Mouse (Mus musculus): ENCODE measurements around the gene Arl6ip5. TPM values are rescaled to one million over a fixed set of nuclear protein-coding genes. Genes with fewer than 3 reads are reported as not detected.

The Arl6ip5 gene
- polyA plus RNA-seq, 1 experiment from 2014 or later: 114 TPM

GRCm38 (mm10) chr6:97224505-97224904 is 14.0 kb downstream of the Arl6ip5 start:
- Histone ChIP-seq H3K4me1 (peaks cover 28% of the 10 kb centered on the region), H3K27me3 (no peaks in the 10 kb centered on the region), H3K9me3 (replicated peaks) (no peaks in the 10 kb centered on the region), H3K9ac (no peak overlapping the region), H3K4me3 (replicated peaks) (no peak overlapping the region), H3K36me3 (peaks cover 2% of the 10 kb centered on the region; the same call in 1 of the 2 replicates), H3K4me2 (replicated peaks) (no peak overlapping the region), H3K27ac (replicated peaks) (no peak overlapping the region)
- ATAC-seq (ENCODE audit: insufficient number of reproducible peaks, low FRiP score, low TSS enrichment, low read depth): no peak
- WGBS: 89% methylated on average over 8 of the region's 8 CpGs

GRCm38 (mm10) chr6:97226083-97226491 is 15.6 kb downstream of the Arl6ip5 start:
- ATAC-seq (ENCODE audit: insufficient number of reproducible peaks, low FRiP score, low TSS enrichment, low read depth): no peak
- H3K4me2 ChIP-seq (replicated peaks): no peak overlapping the region
- peaks cover 11% of the 10 kb centered on the region; the same call in 1 of the 2 replicates for H3K36me3 ChIP-seq
- no peak overlapping the region for H3K9ac ChIP-seq
- H3K27me3 ChIP-seq: no peaks in the 10 kb centered on the region
- H3K9me3 ChIP-seq (replicated peaks): no peaks in the 10 kb centered on the region
- H3K27ac ChIP-seq (replicated peaks): no peak overlapping the region; the same call in 1 of the 2 replicates
- H3K4me3 ChIP-seq (replicated peaks): no peak overlapping the region
- H3K4me1 ChIP-seq: peaks cover 26% of the 10 kb centered on the region
- 24% methylated on average over 1 of the region's 1 CpGs for WGBS

- no peak overlapping the region for H3K4me2 ChIP-seq (replicated peaks)
- WGBS: 92% methylated on average over 9 of the region's 9 CpGs
- H3K27ac ChIP-seq (replicated peaks): no peak overlapping the region
- H3K4me3 ChIP-seq (replicated peaks): no peak overlapping the region
- peaks cover 14% of the 10 kb centered on the region for H3K4me1 ChIP-seq
- no peak for ATAC-seq (ENCODE audit: insufficient number of reproducible peaks, low FRiP score, low TSS enrichment, low read depth)
- peaks cover 21% of the 10 kb centered on the region for H3K36me3 ChIP-seq
- no peaks in the 10 kb centered on the region for H3K27me3 ChIP-seq
- H3K9me3 ChIP-seq (replicated peaks): no peaks in the 10 kb centered on the region
- no peak overlapping the region for H3K9ac ChIP-seq
Measured at GRCm38 (mm10) chr6:97227067-97227847, 16.8 kb downstream of the Arl6ip5 start.

- no peaks in the 10 kb centered on the region for H3K27me3 ChIP-seq
- 80% methylated on average over 7 of the region's 7 CpGs for WGBS
- H3K27ac ChIP-seq (replicated peaks): no peak overlapping the region
- no peaks in the 10 kb centered on the region for H3K9me3 ChIP-seq (replicated peaks)
- no peak for ATAC-seq (ENCODE audit: insufficient number of reproducible peaks, low FRiP score, low TSS enrichment, low read depth)
- no peak overlapping the region for H3K4me2 ChIP-seq (replicated peaks)
- no peaks in the 10 kb centered on the region for H3K4me1 ChIP-seq
- no peak overlapping the region for H3K9ac ChIP-seq
- H3K36me3 ChIP-seq: peaks cover 27% of the 10 kb centered on the region
- no peak overlapping the region for H3K4me3 ChIP-seq (replicated peaks)
Measured at GRCm38 (mm10) chr6:97234911-97235668, 24.6 kb downstream of the Arl6ip5 start.

- Histone ChIP-seq H3K36me3 (peaks cover 22% of the 10 kb centered on the region), H3K27me3 (no peaks in the 10 kb centered on the region), H3K4me3 (replicated peaks) (no peak overlapping the region), H3K9me3 (replicated peaks) (no peaks in the 10 kb centered on the region), H3K4me1 (no peaks in the 10 kb centered on the region), H3K27ac (replicated peaks) (no peak overlapping the region), H3K9ac (no peak overlapping the region), H3K4me2 (replicated peaks) (no peak overlapping the region)
- ATAC-seq (ENCODE audit: insufficient number of reproducible peaks, low FRiP score, low TSS enrichment, low read depth): no peak
- WGBS: 84% methylated on average over 5 of the region's 5 CpGs
Measured at GRCm38 (mm10) chr6:97236088-97236487, 25.6 kb downstream of the Arl6ip5 start.

- Histone ChIP-seq H3K4me2 (replicated peaks) (no peak overlapping the region), H3K9me3 (replicated peaks) (no peaks in the 10 kb centered on the region), H3K9ac (no peak overlapping the region), H3K27me3 (no peaks in the 10 kb centered on the region), H3K27ac (replicated peaks) (no peak overlapping the region), H3K4me3 (replicated peaks) (no peak overlapping the region), H3K36me3 (0 out of 2 replicates have a peak, but pooled peaks cover 4% of the 10 kb centered on the region), H3K4me1 (no peaks in the 10 kb centered on the region)
- no peak for ATAC-seq (ENCODE audit: insufficient number of reproducible peaks, low FRiP score, low TSS enrichment, low read depth)
- 84% methylated on average over 6 of the region's 6 CpGs for WGBS
Measured at GRCm38 (mm10) chr6:97239360-97239759, 28.9 kb downstream of the Arl6ip5 start.

- Histone ChIP-seq H3K36me3 (no peaks in the 10 kb centered on the region), H3K9me3 (replicated peaks) (no peaks in the 10 kb centered on the region), H3K4me3 (replicated peaks) (no peak overlapping the region), H3K27ac (replicated peaks) (no peak overlapping the region), H3K4me2 (replicated peaks) (no peak overlapping the region), H3K27me3 (no peaks in the 10 kb centered on the region), H3K9ac (no peak overlapping the region), H3K4me1 (no peaks in the 10 kb centered on the region)
- WGBS: 69% methylated on average over 5 of the region's 5 CpGs
- ATAC-seq (ENCODE audit: insufficient number of reproducible peaks, low FRiP score, low TSS enrichment, low read depth): peak; percentile 70; the same call in 1 of the 2 replicates
Measured at GRCm38 (mm10) chr6:97240092-97240491, 29.6 kb downstream of the Arl6ip5 start.

- H3K4me2 ChIP-seq (replicated peaks): no peak overlapping the region
- ATAC-seq (ENCODE audit: insufficient number of reproducible peaks, low FRiP score, low TSS enrichment, low read depth): no peak
Measured at GRCm38 (mm10) chr6:97242522-97242921, 32.0 kb downstream of the Arl6ip5 start.

GRCm38 (mm10) chr6:97245200-97245599 is 34.7 kb downstream of the Arl6ip5 start:
- no peaks in the 10 kb centered on the region for H3K4me1 ChIP-seq
- no peaks in the 10 kb centered on the region for H3K27me3 ChIP-seq
- no peak overlapping the region for H3K4me3 ChIP-seq (replicated peaks)
- no peak overlapping the region for H3K9ac ChIP-seq
- H3K27ac ChIP-seq (replicated peaks): no peak overlapping the region
- no peak overlapping the region for H3K4me2 ChIP-seq (replicated peaks)
- no peaks in the 10 kb centered on the region for H3K36me3 ChIP-seq
- no peaks in the 10 kb centered on the region for H3K9me3 ChIP-seq (replicated peaks)
- ATAC-seq (ENCODE audit: insufficient number of reproducible peaks, low FRiP score, low TSS enrichment, low read depth): no peak

More at GRCm38 (mm10) chr6:97242522-97242921, 32.0 kb downstream of the Arl6ip5 start:
- H3K27me3 ChIP-seq: no peaks in the 10 kb centered on the region
- H3K36me3 ChIP-seq: no peaks in the 10 kb centered on the region
- H3K4me1 ChIP-seq: no peaks in the 10 kb centered on the region
- WGBS: 90% methylated on average over 4 of the region's 4 CpGs
- no peak overlapping the region for H3K4me3 ChIP-seq (replicated peaks)
- H3K9ac ChIP-seq: no peak overlapping the region
- no peaks in the 10 kb centered on the region for H3K9me3 ChIP-seq (replicated peaks)
- no peak overlapping the region for H3K27ac ChIP-seq (replicated peaks)

GRCm38 (mm10) chr6:97250966-97251365 is 40.5 kb downstream of the Arl6ip5 start:
- WGBS: 42% methylated on average over 6 of the region's 6 CpGs
- no peaks in the 10 kb centered on the region for H3K4me1 ChIP-seq
- no peak for ATAC-seq (ENCODE audit: insufficient number of reproducible peaks, low FRiP score, low TSS enrichment, low read depth)
- no peaks in the 10 kb centered on the region for H3K36me3 ChIP-seq
- no peak overlapping the region for H3K4me2 ChIP-seq (replicated peaks)
- H3K9me3 ChIP-seq (replicated peaks): no peaks in the 10 kb centered on the region
- H3K27ac ChIP-seq (replicated peaks): no peak overlapping the region
- no peaks in the 10 kb centered on the region for H3K27me3 ChIP-seq
- no peak overlapping the region for H3K9ac ChIP-seq
- no peak overlapping the region for H3K4me3 ChIP-seq (replicated peaks)

- Histone ChIP-seq H3K27ac (replicated peaks) (no peak overlapping the region), H3K9me3 (replicated peaks) (no peaks in the 10 kb centered on the region), H3K27me3 (no peaks in the 10 kb centered on the region), H3K36me3 (no peaks in the 10 kb centered on the region), H3K4me3 (replicated peaks) (no peak overlapping the region), H3K9ac (no peak overlapping the region), H3K4me2 (replicated peaks) (no peak overlapping the region), H3K4me1 (no peaks in the 10 kb centered on the region)
- no peak for ATAC-seq (ENCODE audit: insufficient number of reproducible peaks, low FRiP score, low TSS enrichment, low read depth)
- 50% methylated on average over 5 of the region's 5 CpGs for WGBS
Measured at GRCm38 (mm10) chr6:97252086-97252485, 41.6 kb downstream of the Arl6ip5 start.
